Mouse (Mus musculus) ovary, postnatal 14 days (tissue): ENCODE measurements around the gene Adamtsl3.
A peak's percentile ranks its signal among the peaks of the same experiment; 100 is the strongest.

Source experiments
- DNase-seq: peaks from one replicate; pipeline ENCODE4 v3.0.0; 2022; ENCODE audit warnings: low spot score

Gene Adamtsl3

DNA sequence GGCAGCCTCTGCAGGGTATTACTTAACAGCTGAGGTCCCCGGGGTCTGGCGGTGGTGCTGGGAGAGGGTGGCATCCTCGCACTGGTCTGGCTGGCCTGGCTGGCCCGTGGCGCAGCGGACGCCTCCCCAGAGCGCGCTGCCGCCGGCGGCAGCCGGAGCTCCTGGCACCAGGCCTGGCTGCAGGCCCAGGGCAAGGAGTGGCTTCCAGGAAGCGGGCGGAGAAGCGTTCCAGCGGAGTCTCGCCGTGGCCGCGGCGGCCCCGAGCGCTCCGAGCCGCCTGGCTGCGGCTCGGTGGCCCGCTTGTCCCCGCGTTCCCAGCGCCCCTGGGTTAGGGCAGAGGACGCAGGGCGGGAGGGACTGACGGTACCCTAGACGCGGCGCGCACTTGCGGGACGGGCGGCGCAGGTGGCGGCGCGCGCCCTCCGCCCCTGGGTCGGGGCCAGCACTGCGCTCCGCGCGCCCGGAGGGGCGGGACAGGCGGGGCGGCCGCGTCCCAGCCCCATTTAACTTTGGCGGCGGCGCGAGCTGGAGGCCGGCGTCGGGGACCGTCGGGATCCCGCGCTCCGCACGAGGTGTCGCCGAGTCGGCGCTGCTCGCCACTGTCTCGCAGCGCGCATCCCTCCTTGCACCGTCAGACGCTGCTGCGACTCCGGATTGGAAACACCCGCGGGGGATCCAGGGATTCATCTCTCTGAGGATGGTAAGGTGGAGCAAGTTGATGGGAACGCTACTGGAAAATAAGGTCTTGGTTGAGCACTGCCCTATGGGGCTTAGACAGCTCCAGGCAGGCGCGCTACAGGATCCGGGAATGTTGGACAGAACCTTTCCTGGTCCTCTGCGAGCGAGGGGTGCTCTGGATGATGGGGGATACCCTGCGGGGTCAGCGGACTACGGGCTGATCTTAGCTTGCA lies at the start of gene Adamtsl3:
Gene Adamtsl3, plus strand, starts transcription at position 484 of the 911 bp plus-strand sequence.
- DNase-seq, result peak; percentile 16

DNA sequence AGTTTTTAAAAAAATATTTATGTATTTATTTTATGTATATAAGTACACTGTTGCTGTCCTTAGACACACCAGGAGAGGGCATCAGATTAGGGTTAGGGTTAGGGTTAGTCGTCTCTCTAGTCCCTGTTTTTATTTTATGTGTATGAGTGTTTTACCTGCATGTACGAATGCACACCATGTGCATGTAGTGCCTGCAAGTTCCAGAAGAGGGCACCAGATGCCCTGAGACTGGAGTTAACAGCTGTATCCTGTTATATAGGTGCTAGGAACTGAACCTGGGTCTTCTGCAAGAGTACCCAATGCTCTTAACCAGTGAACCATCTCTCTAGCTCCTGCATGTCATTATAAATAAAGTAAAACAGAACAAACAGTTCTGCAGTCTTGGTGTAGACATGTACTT lies 48.3 kb upstream of the Adamtsl3 start:
- DNase-seq, result no peak

GRCm38 (mm10) chr7:82293441-82293840 lies 42.1 kb upstream of the Adamtsl3 start:
- no peak for DNase-seq

DNA sequence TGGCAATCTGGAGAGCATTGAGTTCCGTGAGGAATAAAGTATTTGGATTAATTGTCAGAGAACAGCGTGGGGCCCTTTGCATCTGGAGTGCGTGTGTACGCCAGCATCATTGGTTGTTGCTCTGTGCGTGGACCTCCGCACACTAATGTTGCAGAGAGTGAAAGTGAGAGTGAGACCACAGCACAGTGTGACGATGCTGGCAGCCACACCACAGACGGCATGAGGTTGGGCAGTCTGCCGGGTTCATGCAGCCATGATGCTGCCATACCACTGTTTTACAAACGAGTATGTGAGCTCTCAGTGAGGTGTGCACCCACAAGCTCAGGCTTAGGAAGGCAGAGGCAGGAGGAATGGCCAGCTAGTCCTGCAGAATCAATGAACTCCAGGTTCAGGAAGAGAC lies 41.4 kb upstream of the Adamtsl3 start:
- DNase-seq, result no peak

DNA sequence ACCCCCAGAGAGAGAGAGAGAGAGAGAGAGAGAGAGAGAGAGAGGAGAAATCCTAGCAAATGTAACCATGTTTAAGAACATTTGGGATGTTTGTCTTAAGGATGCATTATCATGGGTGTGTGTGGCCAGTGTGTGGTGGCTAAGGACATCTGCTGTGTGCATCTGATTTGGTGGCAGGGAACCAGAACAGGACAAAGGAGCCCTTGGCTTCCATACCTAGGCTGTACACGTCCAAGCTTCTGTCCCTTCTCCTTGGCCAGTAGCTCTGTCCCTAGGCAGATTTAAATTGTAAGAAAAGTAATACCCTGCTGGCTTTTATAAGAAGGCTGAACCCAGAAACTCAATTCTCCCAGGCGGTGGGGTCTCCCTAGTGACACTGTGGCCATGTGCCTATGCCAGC lies 40.9 kb upstream of the Adamtsl3 start:
- no peak for DNase-seq

GRCm38 (mm10) chr7:82308398-82308797 lies 27.1 kb upstream of the Adamtsl3 start:
- no peak for DNase-seq

- no peak for DNase-seq
These were observed 17.0 kb upstream of the Adamtsl3 start for GRCm38 (mm10) chr7:82318515-82318914.

DNA sequence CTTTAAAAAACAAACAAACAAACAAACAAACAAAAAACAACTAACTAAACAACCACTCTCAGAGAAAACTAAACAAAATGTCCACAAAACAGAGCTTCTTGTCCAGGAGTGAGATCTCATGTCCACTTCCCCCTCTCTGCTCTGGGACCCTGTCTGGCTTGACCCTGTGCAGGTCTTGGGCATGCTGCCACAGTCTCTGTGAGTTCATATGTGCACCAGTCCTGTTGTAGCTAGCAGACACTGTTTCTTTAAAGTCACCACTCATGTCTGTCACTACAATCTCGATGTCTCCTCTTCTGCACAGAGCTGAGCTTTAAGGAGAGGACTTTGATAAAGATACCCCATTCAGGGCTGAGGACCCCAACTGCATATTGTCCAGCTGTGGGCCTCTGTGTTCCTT lies 8.9 kb upstream of the Adamtsl3 start:
- DNase-seq, result no peak

DNA sequence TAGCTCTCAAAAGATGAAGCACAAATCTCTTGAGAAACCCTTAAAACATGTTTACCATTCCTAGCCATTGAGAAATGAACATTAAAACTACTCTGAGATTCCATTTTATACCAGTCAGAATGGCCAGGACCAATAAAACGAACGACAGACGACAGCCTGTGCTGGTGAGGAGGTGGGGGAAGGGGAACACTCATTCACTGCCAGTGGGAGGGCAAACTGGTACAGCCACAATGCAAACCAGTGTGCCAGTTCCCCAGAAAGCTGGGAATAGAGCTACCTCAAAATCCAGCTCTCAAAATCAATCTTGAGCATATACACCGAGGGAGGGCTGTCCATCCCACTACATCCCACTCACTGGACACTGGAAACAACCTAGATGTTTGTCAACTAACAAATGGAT lies 8.3 kb upstream of the Adamtsl3 start:
- no peak for DNase-seq

DNA sequence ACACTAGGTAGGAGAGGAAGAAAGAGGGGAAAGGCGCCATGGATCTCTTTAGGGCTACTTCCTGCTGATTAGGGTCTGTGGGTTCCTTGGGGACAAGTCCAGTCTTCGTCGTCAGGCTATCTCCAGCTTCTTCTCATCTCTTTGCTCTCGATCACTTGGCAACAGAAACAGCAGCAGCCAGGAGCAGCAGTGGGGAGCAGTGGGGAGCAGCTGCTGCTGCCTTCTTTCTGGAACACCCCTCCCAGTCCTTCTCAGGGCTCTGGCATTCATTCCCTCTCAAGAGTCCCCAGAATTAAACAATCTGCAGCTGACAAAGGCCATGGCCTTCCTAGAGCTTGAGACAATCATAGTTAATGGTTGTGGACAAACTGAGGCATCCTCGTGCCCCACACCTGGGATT lies 7.6 kb upstream of the Adamtsl3 start:
- no peak for DNase-seq

DNA sequence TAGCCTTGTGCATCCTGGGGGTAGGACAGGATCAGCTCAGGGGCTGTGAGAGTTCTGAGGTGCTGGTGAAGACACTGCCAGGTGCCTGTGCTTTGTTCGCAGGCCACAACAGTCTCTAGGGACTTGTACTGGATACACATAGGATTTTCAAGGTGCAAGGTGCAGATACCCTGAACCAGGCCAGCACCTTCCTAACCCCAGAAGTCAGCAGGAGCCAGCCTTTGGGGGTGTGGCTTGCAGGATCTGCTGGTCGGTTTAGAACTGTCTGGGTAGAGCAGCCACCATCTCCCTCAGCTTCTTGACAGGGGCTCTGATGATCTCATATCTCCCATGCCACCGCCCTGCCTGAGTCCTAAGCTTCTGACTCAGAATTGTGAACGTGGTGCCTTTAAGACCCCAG lies 5.7 kb upstream of the Adamtsl3 start:
- DNase-seq, result no peak

DNA sequence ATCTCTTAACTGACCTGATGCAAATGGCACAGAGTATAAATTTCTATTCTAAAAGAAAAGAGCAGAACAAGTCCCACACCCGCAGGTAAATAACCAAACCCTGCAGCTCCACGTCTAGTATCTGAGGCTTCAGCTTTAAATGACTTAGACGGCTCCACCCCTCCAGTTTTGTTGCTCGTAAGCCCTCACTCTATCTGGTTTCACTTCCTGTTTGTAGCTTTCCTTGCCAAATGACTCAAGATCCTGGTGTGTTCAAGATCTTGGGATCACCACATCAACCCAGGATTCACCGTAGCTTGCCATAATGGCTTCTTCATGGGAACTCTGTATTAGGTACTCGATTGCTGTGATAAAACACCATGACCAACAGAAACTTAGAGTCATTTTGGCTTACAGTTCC lies 4.6 kb upstream of the Adamtsl3 start:
- DNase-seq, result no peak

DNA sequence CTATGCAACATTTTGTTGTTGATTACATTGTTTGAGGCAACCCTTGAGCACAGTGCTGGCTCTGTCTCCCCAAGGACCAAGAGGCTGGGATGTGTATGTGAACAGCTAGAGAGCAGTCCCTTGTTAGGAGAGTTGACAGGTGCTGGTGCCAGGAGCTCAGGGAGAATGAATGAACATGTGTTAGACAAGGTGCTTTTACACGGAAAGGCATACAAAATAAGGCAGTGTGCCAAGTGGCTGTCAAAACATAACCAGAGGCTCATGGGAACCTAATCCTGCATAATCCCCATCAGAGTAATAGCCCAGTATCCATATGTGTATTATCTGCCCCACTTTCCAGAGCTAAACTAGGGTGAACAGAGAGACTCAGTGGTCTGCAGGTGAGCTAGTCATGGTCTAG lies 1.5 kb upstream of the Adamtsl3 start:
- DNase-seq, result no peak

DNA sequence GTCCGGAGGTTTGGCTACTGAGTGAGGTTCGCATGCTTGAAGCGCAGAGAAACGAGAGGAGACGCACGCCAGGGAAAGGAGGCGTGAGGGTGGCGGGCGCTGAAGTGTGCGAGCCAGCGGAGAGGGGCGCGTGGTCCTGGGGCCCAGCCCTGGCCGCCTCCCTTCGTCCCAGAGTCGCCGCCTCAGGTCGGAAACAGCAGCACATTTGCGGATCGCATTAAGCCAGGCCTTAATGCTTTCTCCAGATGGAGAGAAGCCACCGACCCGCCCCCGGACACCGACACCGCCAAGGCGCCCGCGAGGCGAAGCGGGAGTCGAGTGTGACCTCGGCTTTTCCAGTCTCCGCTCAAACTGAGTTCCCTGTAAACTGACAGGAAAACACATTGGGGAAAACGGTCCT lies 638 bp downstream of the Adamtsl3 start:
- DNase-seq, result peak; percentile 22

DNA sequence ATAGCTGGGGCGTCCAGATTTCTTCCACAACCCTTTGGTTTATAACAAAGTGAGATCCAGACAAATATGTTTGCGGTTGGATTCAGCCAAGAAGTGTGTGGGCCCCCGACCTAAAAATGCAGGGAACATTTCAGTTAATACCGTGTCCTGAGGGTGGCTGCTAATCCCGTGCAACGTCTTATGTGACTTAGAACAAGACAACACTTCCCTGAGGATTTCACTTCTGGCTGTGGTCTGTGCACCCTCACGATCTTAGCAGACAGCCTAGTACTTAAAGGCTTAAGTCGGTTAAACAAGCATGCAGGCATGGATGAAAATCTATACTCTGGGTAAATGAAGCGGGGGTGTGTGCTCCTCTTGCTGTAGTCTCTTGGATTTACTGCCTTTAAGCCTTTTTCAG lies 2.6 kb downstream of the Adamtsl3 start:
- DNase-seq, result no peak

- DNase-seq, result no peak
These were observed 3.0 kb downstream of the Adamtsl3 start for GRCm38 (mm10) chr7:82338532-82338931.

DNA sequence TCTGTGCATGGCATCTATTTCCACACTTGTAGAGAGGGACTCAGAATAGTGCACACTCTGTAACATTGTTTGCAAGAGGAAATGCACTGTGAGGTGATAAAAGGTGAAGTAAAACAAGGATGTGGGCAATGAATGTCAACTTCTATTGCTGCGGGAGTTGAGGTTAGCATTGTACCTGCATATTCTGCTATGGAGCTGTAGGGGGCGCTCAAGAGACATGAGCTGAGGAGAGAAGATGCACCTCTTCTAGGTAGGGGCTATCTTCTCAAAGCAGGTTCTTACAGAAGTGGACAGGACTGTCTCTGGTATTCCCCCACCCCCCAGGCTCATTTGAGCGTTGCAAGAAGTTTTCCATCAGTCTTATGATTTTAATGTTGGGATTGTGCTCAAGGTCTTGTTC lies 3.7 kb downstream of the Adamtsl3 start:
- DNase-seq, result no peak

DNA sequence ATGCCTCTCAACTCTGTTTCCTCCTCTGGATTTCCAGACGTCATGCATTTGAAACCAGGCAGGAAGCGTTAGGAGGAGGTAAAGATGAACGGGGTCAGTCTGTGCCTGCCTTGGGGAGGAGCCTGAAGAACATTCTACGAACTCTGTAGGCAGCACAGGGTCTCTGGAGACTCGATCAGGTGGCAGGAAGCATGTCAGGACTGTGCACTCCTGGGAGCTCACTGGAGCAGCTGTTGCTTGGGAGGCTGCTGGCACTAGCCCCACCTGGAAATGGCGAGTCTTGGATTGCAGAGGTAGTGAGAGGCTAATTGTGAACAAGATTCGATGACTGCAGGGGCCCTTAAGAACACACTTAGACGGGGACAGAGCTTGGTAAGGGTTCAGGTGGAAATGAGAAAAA lies 6.0 kb downstream of the Adamtsl3 start:
- DNase-seq, result no peak

DNA sequence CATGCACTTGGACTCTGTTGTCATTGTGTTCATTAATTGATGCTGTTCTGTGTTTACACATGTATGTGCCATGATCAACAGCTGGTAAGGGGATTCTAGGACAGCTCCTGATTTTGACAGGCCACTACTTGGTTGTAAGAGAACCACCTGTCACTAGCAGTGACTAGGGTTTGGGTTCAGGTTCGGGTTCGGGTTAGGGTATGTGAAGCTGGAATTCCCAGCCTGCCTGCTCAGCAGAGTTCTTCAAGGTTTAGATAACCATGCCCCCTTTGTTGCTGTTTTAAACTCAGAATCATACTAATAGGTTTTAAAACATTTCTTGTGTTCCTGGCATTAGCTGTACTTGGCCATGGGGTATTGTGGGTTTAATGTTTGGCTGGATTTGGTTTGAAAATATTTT lies 11.2 kb downstream of the Adamtsl3 start:
- no peak for DNase-seq

DNA sequence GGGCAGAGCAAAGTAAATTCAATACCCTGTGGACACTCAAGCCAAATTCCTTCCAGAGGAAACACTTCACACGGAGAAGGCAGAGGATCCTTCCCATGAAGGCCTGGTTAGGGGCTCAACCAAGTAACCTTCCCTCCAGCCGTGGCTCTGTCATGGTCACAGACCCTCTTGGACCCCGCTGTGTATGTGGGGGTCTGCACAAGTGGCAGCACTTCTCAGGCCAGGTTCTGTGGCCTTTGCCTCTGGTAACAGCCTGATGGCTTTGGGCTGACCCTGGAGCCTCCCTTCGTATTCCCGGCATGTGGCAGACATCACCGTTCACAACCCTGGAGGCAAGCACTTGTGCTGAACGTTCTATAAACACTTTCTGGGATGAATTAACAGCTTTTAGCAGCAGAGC lies 14.3 kb downstream of the Adamtsl3 start:
- DNase-seq, result no peak

GRCm38 (mm10) chr7:82350421-82350820 lies 14.9 kb downstream of the Adamtsl3 start:
- DNase-seq, result no peak

GRCm38 (mm10) chr7:82359146-82359545 lies 23.7 kb downstream of the Adamtsl3 start:
- no peak for DNase-seq

DNA sequence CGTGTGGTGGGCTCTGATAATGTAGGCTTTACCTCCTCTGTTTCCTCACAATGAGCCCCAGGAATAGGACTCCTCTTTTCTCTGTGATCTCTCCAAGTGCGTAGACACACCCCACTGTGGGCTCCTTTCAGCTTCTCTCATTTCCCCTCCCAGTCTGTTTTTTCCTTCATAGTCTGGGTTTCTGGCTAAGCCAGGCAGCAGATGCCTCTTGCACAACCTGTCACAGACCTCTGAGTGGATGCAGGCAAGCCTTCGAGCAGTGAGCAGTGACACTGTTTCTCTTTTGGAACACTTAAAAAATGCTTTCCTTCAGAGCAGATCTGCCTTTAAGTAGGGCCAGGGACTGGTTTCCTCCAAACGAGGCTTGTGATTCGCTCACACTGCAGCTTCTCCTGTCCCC lies 24.2 kb downstream of the Adamtsl3 start:
- DNase-seq, result no peak

DNA sequence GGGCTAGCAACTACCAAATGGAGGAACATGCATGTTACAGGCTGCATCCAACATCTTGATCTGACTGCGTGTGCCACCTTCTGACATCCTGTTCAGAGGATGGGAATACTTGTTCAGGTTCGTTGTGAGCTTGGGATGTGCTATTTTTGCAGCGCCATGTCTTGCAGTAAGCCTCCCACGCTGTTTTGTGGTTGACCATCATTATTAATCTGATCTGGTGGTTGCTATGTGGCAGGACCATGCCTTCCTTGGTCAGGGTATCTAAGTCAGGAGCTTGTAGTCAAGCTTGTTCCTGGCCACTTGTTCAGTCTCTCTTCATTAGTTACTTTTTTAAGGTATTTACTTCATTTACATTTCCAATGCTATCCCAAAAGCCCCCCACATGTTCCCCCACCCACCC lies 24.7 kb downstream of the Adamtsl3 start:
- no peak for DNase-seq
